In the genomic region with DNA sequence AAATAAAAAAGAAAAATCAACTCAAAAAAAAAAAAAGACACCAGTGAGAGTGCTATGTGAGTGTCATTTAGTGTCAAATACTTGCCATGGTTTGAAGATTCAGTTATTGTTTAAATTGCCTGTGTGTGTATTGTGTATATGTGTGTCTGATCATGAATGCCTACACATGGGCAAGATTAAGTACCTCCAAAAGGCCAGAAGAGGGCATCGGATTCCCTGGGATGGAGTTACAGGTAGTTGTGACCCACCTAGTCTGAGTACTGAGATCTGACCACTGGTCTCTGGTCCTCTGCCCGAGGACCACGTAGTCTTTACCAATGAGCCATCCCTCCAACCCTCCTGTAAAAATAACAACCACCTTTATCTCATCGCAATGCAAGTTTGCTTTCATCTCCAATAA, we compare ENCODE assay signal across 18 mouse cellular contexts. TPM values are rescaled to one million over a fixed set of nuclear protein-coding genes. Genes with fewer than 3 reads are reported as not detected.
DNase-seq lines count a peak whose midpoint lies in the region; ATAC-seq and TF ChIP-seq lines count a peak whose summit lies in the region.
"Had no signal": no experiment of that assay in that cellular context is flagged by ENCODE, and none has a peak within 500 bp of the region (broad histone marks: within the 10 kb centered on the region; RNA-seq: fewer than 3 reads in every experiment).

No protein-coding gene starts in this region.

- H3K27me3 ChIP-seq in forebrain, postnatal 0 days (ENCODE audit: insufficient read depth, low read length) = no peaks in the 10 kb centered on the region
- no peaks in the 10 kb centered on the region for H3K27me3 ChIP-seq in forebrain, embryonic 16.5 days (replicated peaks; ENCODE audit: control insufficient read depth, insufficient read depth, low read length)
- H3K27me3 ChIP-seq in liver, adult 2 months (ENCODE audit: control insufficient read depth, insufficient read depth, low read length) = no peaks in the 10 kb centered on the region
- no peaks in the 10 kb centered on the region for H3K27me3 ChIP-seq in liver, embryonic 11.5 days (replicated peaks; ENCODE audit: control insufficient read depth, insufficient read depth, low read length)
- H3K27me3 ChIP-seq: hindbrain, embryonic 13.5 days; limb, embryonic 15.5 days had no signal

- 0 out of 2 replicates have a peak, but pooled peaks have one; percentile 11 for TF ChIP-seq CTCF in forebrain, postnatal 0 days (IDR thresholded peaks at IDR 0.05; ENCODE audit: low read depth)
- peak; percentile 12; the same call in 1 of the 2 replicates for TF ChIP-seq CTCF in liver, adult 2 months (IDR thresholded peaks at IDR 0.05; ENCODE audit: low read depth, low read length)

- H3K9me3 ChIP-seq in forebrain, postnatal 0 days (ENCODE audit: low read length) = no peaks in the 10 kb centered on the region
- H3K9me3 ChIP-seq in forebrain, embryonic 16.5 days (ENCODE audit: control insufficient read depth, low read length) = no peaks in the 10 kb centered on the region
- H3K9me3 ChIP-seq in liver, embryonic 11.5 days (ENCODE audit: control insufficient read depth, low read length) = no peaks in the 10 kb centered on the region
- H3K9me3 ChIP-seq: hindbrain, embryonic 13.5 days; limb, embryonic 15.5 days had no signal

- no peak overlapping the region for H3K27ac ChIP-seq in forebrain, postnatal 0 days (ENCODE audit: low read depth, low read length)
- H3K27ac ChIP-seq in forebrain, embryonic 16.5 days (ENCODE audit: low read length) = no peak overlapping the region
- no peak overlapping the region for H3K27ac ChIP-seq in liver, adult 2 months (replicated peaks; ENCODE audit: insufficient read depth, low read depth, low read length)
- no peak overlapping the region for H3K27ac ChIP-seq in liver, embryonic 11.5 days (ENCODE audit: low read depth, low read length)
- H3K27ac ChIP-seq: hindbrain, embryonic 13.5 days; limb, embryonic 15.5 days had no signal

- H3K79me2 ChIP-seq in liver, adult 2 months (ENCODE audit: control insufficient read depth, insufficient read depth, low read length) = peaks cover 18% of the 10 kb centered on the region; the same call in 1 of the 2 replicates

- H3K9ac ChIP-seq in forebrain, postnatal 0 days = no peak overlapping the region
- no peak overlapping the region for H3K9ac ChIP-seq in forebrain, embryonic 16.5 days (replicated peaks; ENCODE audit: low read depth, low read length)
- H3K9ac ChIP-seq in liver, adult 2 months (ENCODE audit: low read depth, low read length) = no peak overlapping the region
- no peak overlapping the region for H3K9ac ChIP-seq in liver, embryonic 11.5 days (ENCODE audit: low read depth, low read length)
- H3K9ac ChIP-seq: hindbrain, embryonic 13.5 days; limb, embryonic 15.5 days had no signal

- no peak for ATAC-seq in forebrain, postnatal 0 days
- no peak for ATAC-seq in forebrain, embryonic 16.5 days
- no peak for ATAC-seq in liver, embryonic 11.5 days (replicated peaks; ENCODE audit: low FRiP score)
- ATAC-seq: intestine, embryonic 16.5 days had no signal

- no peaks in the 10 kb centered on the region for H3K36me3 ChIP-seq in forebrain, postnatal 0 days (ENCODE audit: insufficient read depth)
- no peaks in the 10 kb centered on the region for H3K36me3 ChIP-seq in forebrain, embryonic 16.5 days (ENCODE audit: control insufficient read depth, insufficient read depth)
- H3K36me3 ChIP-seq in liver, adult 2 months (ENCODE audit: control insufficient read depth, insufficient read depth, low read length) = no peaks in the 10 kb centered on the region
- no peaks in the 10 kb centered on the region for H3K36me3 ChIP-seq in liver, embryonic 11.5 days (ENCODE audit: control insufficient read depth, insufficient read depth, low read length)
- H3K36me3 ChIP-seq: hindbrain, embryonic 13.5 days; limb, embryonic 15.5 days had no signal

- H3K4me3 ChIP-seq in forebrain, postnatal 0 days (ENCODE audit: low read depth, low read length) = no peak overlapping the region
- no peak overlapping the region for H3K4me3 ChIP-seq in forebrain, embryonic 16.5 days (replicated peaks; ENCODE audit: low read length)
- no peak overlapping the region for H3K4me3 ChIP-seq in liver, adult 2 months (ENCODE audit: insufficient read depth, low read depth, low read length)
- H3K4me3 ChIP-seq in liver, embryonic 11.5 days (ENCODE audit: low read depth, low read length) = no peak overlapping the region
- H3K4me3 ChIP-seq: hindbrain, embryonic 13.5 days; limb, embryonic 15.5 days had no signal

- intact Hi-C loops in left cerebral cortex, postnatal 14 days (cut with DNase I) = no loop called here

- H3K4me2 ChIP-seq in forebrain, postnatal 0 days (ENCODE audit: low read depth) = no peak overlapping the region
- no peak overlapping the region for H3K4me2 ChIP-seq in forebrain, embryonic 16.5 days (ENCODE audit: low read length)
- H3K4me2 ChIP-seq in liver, embryonic 11.5 days = no peak overlapping the region
- H3K4me2 ChIP-seq: hindbrain, embryonic 13.5 days; limb, embryonic 15.5 days; midbrain, embryonic 11.5 days had no signal

- WGBS in forebrain, postnatal 0 days = 95% methylated on average over 4 of the region's 4 CpGs
- 95% methylated on average over 4 of the region's 4 CpGs for WGBS in forebrain, embryonic 16.5 days
- WGBS in liver, adult 2 months = 95% methylated on average over 4 of the region's 4 CpGs
- 93% methylated on average over 4 of the region's 4 CpGs for WGBS in liver, embryonic 11.5 days

- no peak for DNase-seq in forebrain, postnatal 0 days
- DNase-seq in liver, adult 2 months (ENCODE audit: extremely low read depth, low read depth, low spot score) = no peak
- no peak for DNase-seq in liver, embryonic 11.5 days (ENCODE audit: low spot score)
- DNase-seq in A20 (ENCODE audit: low read depth, low spot score) (peak; percentile 70), R1 (ENCODE audit: low read depth, low spot score) (peak; percentile 64)
- no peak for DNase-seq in left cerebral cortex, postnatal 14 days (ENCODE audit: low spot score in 2 of 2)
- DNase-seq in gastrocnemius, postnatal 10 days = no peak
- DNase-seq: cerebellum, adult 9-11 months; kidney, postnatal 25 days; layer of hippocampus, adult 9-11 months; lung, postnatal 36 days; right cerebral cortex, postnatal 25 days; thymus, postnatal 25 days had no signal

- no peak for TF ChIP-seq POLR2A in liver, adult 2 months (IDR thresholded peaks at IDR 0.05; ENCODE audit: extremely low read depth, insufficient read depth, low read length)

- H3K4me1 ChIP-seq in forebrain, postnatal 0 days (ENCODE audit: insufficient read depth) = no peaks in the 10 kb centered on the region
- H3K4me1 ChIP-seq in forebrain, embryonic 16.5 days (replicated peaks; ENCODE audit: control insufficient read depth, insufficient read depth, low read length) = peaks cover 2% of the 10 kb centered on the region; the same call in 1 of the 2 replicates
- no peaks in the 10 kb centered on the region for H3K4me1 ChIP-seq in liver, adult 2 months (ENCODE audit: control insufficient read depth, insufficient read depth, low read length)
- H3K4me1 ChIP-seq in liver, embryonic 11.5 days (replicated peaks; ENCODE audit: control insufficient read depth, insufficient read depth, low read length) = no peaks in the 10 kb centered on the region
- H3K4me1 ChIP-seq: hindbrain, embryonic 13.5 days had no signal

RNA-seq across cellular contexts. Expression of a gene that starts 7.3 kb away (rescaled TPM):
- 10.5 and 15.7 TPM in 2 replicates for total RNA-seq in forebrain, postnatal 0 days (2014; rRNA removed)
- 5.8 and 8.7 TPM in 2 replicates for polyA plus RNA-seq in forebrain, postnatal 0 days (2015; fragmentation: Nextera tagmentation; extraction: Ambion mirVana)
- polyA plus RNA-seq in forebrain, embryonic 16.5 days (2015; fragmentation: Nextera tagmentation; extraction: Ambion mirVana) = 5.1 and 7.0 TPM in 2 replicates
- 6.5 and 7.0 TPM in 2 replicates for total RNA-seq in liver, adult 2 months (2014; rRNA removed)
- polyA plus RNA-seq in liver, adult 2 months (2012; rRNA removed) = 0.76 and 1.4 TPM in 2 replicates
- 1.9 and 3.2 TPM in 2 replicates for polyA plus RNA-seq in liver, embryonic 11.5 days (2014; fragmentation: Nextera tagmentation; extraction: Ambion mirVana)
- total RNA-seq in left cerebral cortex, postnatal 14 days (2021) = 1 to 10 TPM; 5.9 to 6.8 TPM
- total RNA-seq in gastrocnemius, postnatal 10 days (2021) = 1 to 10 TPM; 2.8 to 3.1 TPM

RNA-seq across cellular contexts. Expression of a gene that starts 7.5 kb away (rescaled TPM):
- 4.8 and 6.9 TPM in 2 replicates for total RNA-seq in forebrain, postnatal 0 days (2014; rRNA removed)
- 4.4 and 5.4 TPM in 2 replicates for polyA plus RNA-seq in forebrain, postnatal 0 days (2015; fragmentation: Nextera tagmentation; extraction: Ambion mirVana)
- 2.5 and 4.3 TPM in 2 replicates for polyA plus RNA-seq in forebrain, embryonic 16.5 days (2015; fragmentation: Nextera tagmentation; extraction: Ambion mirVana)
- 0.92 and 1.9 TPM in 2 replicates for total RNA-seq in liver, adult 2 months (2014; rRNA removed)
- polyA plus RNA-seq in liver, adult 2 months (2012; rRNA removed) = 4.1 and 5.6 TPM in 2 replicates
- polyA plus RNA-seq in liver, embryonic 11.5 days (2014; fragmentation: Nextera tagmentation; extraction: Ambion mirVana) = 6.4 and 8.5 TPM in 2 replicates
- 1 to 10 TPM; 5.9 to 6.1 TPM for total RNA-seq in left cerebral cortex, postnatal 14 days (2021)
- total RNA-seq in gastrocnemius, postnatal 10 days (2021) = 1 to 10 TPM; 4.3 to 5.6 TPM

Comparison
In these comparisons a context has a peak if more than half of its experiments do, and no peak if none do; other contexts are left out.
1. DNase-seq: peak in A20 (single experiment) and R1 (single experiment); none in forebrain, postnatal 0 days (single experiment), liver, adult 2 months (single experiment), liver, embryonic 11.5 days (single experiment), left cerebral cortex, postnatal 14 days (0 of 2) and gastrocnemius, postnatal 10 days (single experiment).